Mouse (Mus musculus) spleen, embryonic (tissue): Measurements from ENCODE around the gene Socs2.

ENCODE experiments used
- CTCF ChIA-PET: fragments of 350-600 bp; sonication (Branson Sonifier 250); formaldehyde crosslinking; loops from one replicate; lab custom pipeline; 2022; lab: Charles Lee

Gene Socs2

GRCm38 (mm10) chr10:95416685-95417495 is at the start of gene Socs2:
Gene Socs2 (minus strand): TSS chr10:95417180.
- CTCF ChIA-PET: interaction anchor here (0.7 kb wide), 1 partner anchor 28 kb away, joined by 3 read pairs; no protein-coding TSS in a partner anchor

GRCm38 (mm10) chr10:95465485-95465896 is 48.5 kb upstream of the Socs2 start:
- CTCF ChIA-PET: no interaction called here

- CTCF ChIA-PET: interaction anchor here (0.6 kb wide), 1 partner anchor 472 kb away, joined by 8 read pairs; no protein-coding TSS in a partner anchor
These were observed 47.5 kb upstream of the Socs2 start for GRCm38 (mm10) chr10:95464527-95464926.

- CTCF ChIA-PET: no interaction called here
These were observed 45.3 kb upstream of the Socs2 start for GRCm38 (mm10) chr10:95462231-95462630.

GRCm38 (mm10) chr10:95461053-95461553 is 44.1 kb upstream of the Socs2 start:
- CTCF ChIA-PET: no interaction called here

GRCm38 (mm10) chr10:95458050-95458806 is 41.2 kb upstream of the Socs2 start:
- CTCF ChIA-PET: interaction anchor here (0.7 kb wide), 1 partner anchor 34 kb away, joined by 19 read pairs; no protein-coding TSS in a partner anchor

GRCm38 (mm10) chr10:95457367-95458049 is 40.5 kb upstream of the Socs2 start:
- CTCF ChIA-PET: interaction anchor here (0.7 kb wide), 1 partner anchor 35 kb away, joined by 19 read pairs; no protein-coding TSS in a partner anchor

- CTCF ChIA-PET: interaction anchor here (0.7 kb wide), 1 partner anchor 11 kb away, joined by 8 read pairs; no protein-coding TSS in a partner anchor
These were observed 39.1 kb upstream of the Socs2 start for GRCm38 (mm10) chr10:95456103-95456502.

- CTCF ChIA-PET: interaction anchor here (0.6 to 0.7 kb wide), 2 partner anchors 104 to 629 kb away, joined by 3 to 4 read pairs; no protein-coding TSS in a partner anchor
These were observed 36.3 kb upstream of the Socs2 start for GRCm38 (mm10) chr10:95453282-95453681.

GRCm38 (mm10) chr10:95449033-95449432 is 32.1 kb upstream of the Socs2 start:
- CTCF ChIA-PET: no interaction called here

- CTCF ChIA-PET: interaction anchor here (0.6 kb wide), 1 partner anchor 644 kb away, joined by 4 read pairs; no protein-coding TSS in a partner anchor
These were observed 31.0 kb upstream of the Socs2 start for GRCm38 (mm10) chr10:95447954-95448353.

GRCm38 (mm10) chr10:95445104-95446056 is 28.4 kb upstream of the Socs2 start:
- CTCF ChIA-PET: interaction anchor here (0.5 to 0.7 kb wide), 2 partner anchors 11 to 258 kb away, joined by 4 to 8 read pairs; no protein-coding TSS in a partner anchor

- CTCF ChIA-PET: interaction anchor here (0.6 kb wide), 1 partner anchor 8 kb away, joined by 3 read pairs; no protein-coding TSS in a partner anchor
These were observed 25.4 kb upstream of the Socs2 start for GRCm38 (mm10) chr10:95442334-95442733.

- CTCF ChIA-PET: interaction anchor here (0.6 kb wide), 3 partner anchors 13 to 300 kb away, joined by 5 to 12 read pairs (median 5); no protein-coding TSS in a partner anchor
These were observed 23.6 kb upstream of the Socs2 start for GRCm38 (mm10) chr10:95440566-95440965.

- CTCF ChIA-PET: interaction anchor here (0.6 kb wide), 3 partner anchors 12 to 300 kb away, joined by 5 to 12 read pairs (median 5); no protein-coding TSS in a partner anchor
These were observed 22.8 kb upstream of the Socs2 start for GRCm38 (mm10) chr10:95439718-95440339.

GRCm38 (mm10) chr10:95438941-95439340 is 22.0 kb upstream of the Socs2 start:
- CTCF ChIA-PET: no interaction called here

GRCm38 (mm10) chr10:95430271-95430670 is 13.3 kb upstream of the Socs2 start:
- CTCF ChIA-PET: no interaction called here

- CTCF ChIA-PET: no interaction called here
These were observed 12.1 kb upstream of the Socs2 start for GRCm38 (mm10) chr10:95429111-95429510.
